Mouse (Mus musculus) MEL (cell line): ENCODE results near the gene Myd88. TPM values are rescaled to one million over a fixed set of nuclear protein-coding genes. Genes with fewer than 3 reads are reported as not detected.

Experiments used
- DNase-seq: peaks from one replicate; pipeline ENCODE4 v3.0.0; 2011; ENCODE audit warnings: low read depth, low spot score
- H3K27ac ChIP-seq: 2 replicates; pipeline ENCODE4 v1.5.1; 2012; ENCODE audit warnings: low read depth, mild to moderate bottlenecking, control low read depth, low read length, moderate library complexity; ENCODE audit not compliant: control insufficient read depth
- H3K27me3 ChIP-seq, 2 experiments: fragments of 150-350 bp in 1 of 2; sonication (generic) in 1 of 2; 2 replicates each; pipeline ENCODE4 v1.6.1; 2012; ENCODE audit warnings: low read length in 2 of 2, mild to moderate bottlenecking in 2 of 2, improper control_type of control experiment in 1 of 2, moderate library complexity in 1 of 2; ENCODE audit not compliant: insufficient read depth in 2 of 2, control insufficient read depth in 1 of 2
- H3K36me3 ChIP-seq, 2 experiments: 2 replicates each; pipeline ENCODE4 v1.6.1; 2012 to 2014; ENCODE audit warnings: low read length in 2 of 2, improper control_type of control experiment in 1 of 2, inconsistent platforms in 1 of 2, mild to moderate bottlenecking in 1 of 2; ENCODE audit not compliant: insufficient read depth in 2 of 2, control insufficient read depth in 1 of 2
- H3K4me1 ChIP-seq, 2 experiments: fragments of 150-350 bp in 1 of 2; sonication (generic) in 1 of 2; 2 replicates each; pipeline ENCODE4 v1.6.1; 2012; ENCODE audit warnings: low read length in 2 of 2, improper control_type of control experiment in 1 of 2, mild to moderate bottlenecking in 1 of 2; ENCODE audit not compliant: insufficient read depth in 2 of 2, control insufficient read depth in 1 of 2
- H3K4me3 ChIP-seq, 2 experiments: fragments of 150-350 bp in 1 of 2; sonication (generic) in 1 of 2; 2 replicates each; pipeline ENCODE4 v1.5.1; 2012; ENCODE audit warnings: low read depth in 2 of 2, low read length in 2 of 2, mild to moderate bottlenecking in 2 of 2, moderate library complexity in 2 of 2, control low read depth in 1 of 2, improper control_type of control experiment in 1 of 2; ENCODE audit not compliant: control insufficient read depth in 1 of 2, insufficient read depth in 1 of 2
- H3K79me2 ChIP-seq: 2 replicates; pipeline ENCODE4 v1.6.1; 2012; ENCODE audit warnings: mild to moderate bottlenecking, low read length, moderate library complexity; ENCODE audit not compliant: control insufficient read depth, poor library complexity, insufficient read depth
- H3K9ac ChIP-seq: 2 replicates; pipeline ENCODE4 v1.6.1; 2012; ENCODE audit warnings: low read depth, mild to moderate bottlenecking, control low read depth, low read length, moderate library complexity; ENCODE audit not compliant: control insufficient read depth, poor library complexity, severe bottlenecking
- H3K9me3 ChIP-seq: fragments of 150-350 bp; sonication (generic); replicated peaks from 2 replicates; pipeline ENCODE4 v1.6.1; 2012; ENCODE audit warnings: mild to moderate bottlenecking, low read length, improper control_type of control experiment, moderate library complexity; ENCODE audit not compliant: insufficient read depth
- CHD1 ChIP-seq: IDR thresholded peaks from 2 replicates; pipeline ENCODE4 v1.6.1; 2012; ENCODE audit warnings: low read depth, mild to moderate bottlenecking, inconsistent platforms, low read length, improper control_type of control experiment
- CTCF ChIP-seq, 3 experiments: IDR thresholded peaks in 2 of 3; conservative IDR thresholded peaks in 1 of 3; 2 replicates each; pipeline ENCODE4 v1.5.1; 2011 to 2012; ENCODE audit warnings: low read length in 3 of 3, low read depth in 2 of 3, mild to moderate bottlenecking in 2 of 3, improper control_type of control experiment in 1 of 3, inconsistent platforms in 1 of 3, mixed read lengths in 1 of 3, moderate library complexity in 1 of 3; ENCODE audit not compliant: control insufficient read depth in 1 of 3, insufficient read depth in 1 of 3, poor library complexity in 1 of 3, severe bottlenecking in 1 of 3
- E2F4 ChIP-seq: IDR thresholded peaks from 2 replicates; pipeline ENCODE4 v1.6.1; 2011; ENCODE audit warnings: low read depth, low read length, improper control_type of control experiment, borderline replicate concordance
- ELF1 ChIP-seq: IDR thresholded peaks from 2 replicates; pipeline ENCODE4 v1.6.1; 2014; ENCODE audit warnings: low read depth, mild to moderate bottlenecking, inconsistent platforms, low read length, improper control_type of control experiment, moderate library complexity
- EP300 ChIP-seq, 2 experiments: IDR thresholded peaks; 2 replicates each; pipeline ENCODE4 v1.6.1; 2011; ENCODE audit warnings: improper control_type of control experiment in 2 of 2, low read length in 2 of 2, low read depth in 1 of 2, mild to moderate bottlenecking in 1 of 2
- ETS1 ChIP-seq: IDR thresholded peaks from 2 replicates; pipeline ENCODE4 v1.6.1; 2012; ENCODE audit warnings: low read depth, mild to moderate bottlenecking, inconsistent platforms, low read length, improper control_type of control experiment, moderate library complexity
- GABPA ChIP-seq: IDR thresholded peaks from 2 replicates; pipeline ENCODE4 v1.6.1; 2012; ENCODE audit warnings: low read depth, mild to moderate bottlenecking, inconsistent platforms, low read length, improper control_type of control experiment, moderate library complexity
- JUND ChIP-seq: IDR thresholded peaks from 2 replicates; pipeline ENCODE4 v1.6.1; 2011; ENCODE audit warnings: low read depth, mild to moderate bottlenecking, improper control_type of control experiment, low read length
- KAT2A ChIP-seq: conservative IDR thresholded peaks from 2 replicates; pipeline ENCODE4 v1.6.1; 2012; ENCODE audit warnings: low read depth, low read length, improper control_type of control experiment, inconsistent platforms
- MAFK ChIP-seq: IDR thresholded peaks from 2 replicates; pipeline ENCODE4 v1.6.1; 2011; ENCODE audit warnings: low read depth, mild to moderate bottlenecking, low read length, improper control_type of control experiment, borderline replicate concordance
- MAX ChIP-seq: IDR thresholded peaks from 2 replicates; pipeline ENCODE4 v1.6.1; 2011; ENCODE audit warnings: low read length, improper control_type of control experiment
- MAZ ChIP-seq: IDR thresholded peaks from 2 replicates; pipeline ENCODE4 v1.6.1; 2012; ENCODE audit warnings: low read depth, mild to moderate bottlenecking, inconsistent platforms, low read length, improper control_type of control experiment
- MEF2A ChIP-seq: IDR thresholded peaks from 2 replicates; pipeline ENCODE4 v1.6.1; 2014; ENCODE audit warnings: low read depth, mild to moderate bottlenecking, inconsistent platforms, low read length, improper control_type of control experiment; ENCODE audit not compliant: poor library complexity, insufficient replicate concordance, severe bottlenecking; ENCODE audit errors: extremely low read depth
- MXI1 ChIP-seq: IDR thresholded peaks from 2 replicates; pipeline ENCODE4 v1.6.1; 2011; ENCODE audit warnings: mild to moderate bottlenecking, low read depth, low read length, improper control_type of control experiment
- MYB ChIP-seq: IDR thresholded peaks from 2 replicates; pipeline ENCODE4 v1.6.1; 2011; ENCODE audit warnings: mild to moderate bottlenecking, low read depth, low read length, improper control_type of control experiment
- NRF1 ChIP-seq: IDR thresholded peaks from 2 replicates; pipeline ENCODE4 v1.6.1; 2014; ENCODE audit warnings: low read depth, mild to moderate bottlenecking, inconsistent platforms, low read length, improper control_type of control experiment, moderate library complexity; ENCODE audit not compliant: poor library complexity, insufficient read depth, severe bottlenecking
- POLR2AphosphoS2 ChIP-seq: IDR thresholded peaks from 2 replicates; pipeline ENCODE4 v1.6.1; 2011; ENCODE audit warnings: low read length, improper control_type of control experiment
- POLR2AphosphoS5 ChIP-seq: IDR thresholded peaks from 2 replicates; pipeline ENCODE4 v1.6.1; 2012; ENCODE audit warnings: low read depth, borderline replicate concordance, mild to moderate bottlenecking, inconsistent platforms, low read length, moderate library complexity, mixed read lengths
- RAD21 ChIP-seq: IDR thresholded peaks from 2 replicates; pipeline ENCODE4 v1.6.1; 2011; ENCODE audit warnings: mild to moderate bottlenecking, low read depth, low read length, improper control_type of control experiment
- RCOR1 ChIP-seq: IDR thresholded peaks from 2 replicates; pipeline ENCODE4 v1.6.1; 2012; ENCODE audit warnings: low read depth, mild to moderate bottlenecking, inconsistent platforms, low read length, improper control_type of control experiment
- SIN3A ChIP-seq: IDR thresholded peaks from 2 replicates; pipeline ENCODE4 v1.6.1; 2012; ENCODE audit warnings: low read length, improper control_type of control experiment, inconsistent platforms
- TAL1 ChIP-seq: IDR thresholded peaks from 2 replicates; pipeline ENCODE4 v1.6.1; 2012; ENCODE audit warnings: mild to moderate bottlenecking, inconsistent platforms, low read length, moderate library complexity, mixed read lengths
- TBP ChIP-seq: IDR thresholded peaks from 2 replicates; pipeline ENCODE4 v1.8.0; 2011; ENCODE audit warnings: low read depth, low read length, improper control_type of control experiment
- UBTF ChIP-seq: IDR thresholded peaks from 2 replicates; pipeline ENCODE4 v1.6.1; 2012; ENCODE audit warnings: low read depth, mild to moderate bottlenecking, inconsistent platforms, low read length, improper control_type of control experiment, moderate library complexity, borderline replicate concordance; ENCODE audit not compliant: insufficient read depth
- USF1 ChIP-seq: IDR thresholded peaks from 2 replicates; pipeline ENCODE4 v1.6.1; 2014; ENCODE audit warnings: low read depth, mild to moderate bottlenecking, inconsistent platforms, low read length, improper control_type of control experiment, moderate library complexity
- ZKSCAN1 ChIP-seq: IDR thresholded peaks from 2 replicates; pipeline ENCODE4 v1.6.1; 2012; ENCODE audit warnings: low read depth, mild to moderate bottlenecking, inconsistent platforms, low read length, improper control_type of control experiment, moderate library complexity
- ZMIZ1 ChIP-seq: IDR thresholded peaks from 2 replicates; pipeline ENCODE4 v1.6.1; 2012; ENCODE audit warnings: low read depth, mild to moderate bottlenecking, inconsistent platforms, low read length, improper control_type of control experiment, moderate library complexity
- ZNF384 ChIP-seq: IDR thresholded peaks from 2 replicates; pipeline ENCODE4 v1.6.1; 2012; ENCODE audit warnings: low read depth, mild to moderate bottlenecking, inconsistent platforms, low read length, improper control_type of control experiment
- polyA plus RNA-seq, 2 experiments: library from polyadenylated mRNA; stranded (reverse) in 1 of 2; unstranded in 1 of 2; fragments of >175 nt in 1 of 2; fragments of >200 nt in 1 of 2; gene quantifications; 2 replicates each; pipeline versions ENCODE4 v1.2.1 to v1.2.4; 2012; ENCODE audit warnings: low replicate concordance in 2 of 2, low read depth in 1 of 2; ENCODE audit not compliant: insufficient read length in 2 of 2, insufficient read depth in 1 of 2, missing spikeins in 1 of 2
- total RNA-seq: library from RNA; depleted of rRNA; stranded (reverse); fragments of 300-350 nt; gene quantifications from 2 replicates; pipeline ENCODE4 v1.2.3, GENCODE M21; 2012

Gene Myd88
- total and polyA plus RNA-seq, 3 experiments, result 20.7 to 39.7 TPM; not detected in 1

GRCm38 (mm10) chr9:119318891-119319290, 22.3 kb downstream of the Myd88 start:
- Histone ChIP-seq H3K27ac (no peak overlapping the region), H3K79me2 (peaks cover 65% of the 10 kb centered on the region), H3K9me3 (no peaks in the 10 kb centered on the region), H3K36me3 (peaks cover 0 to 11% of the 10 kb centered on the region in 2 experiments; a peak in 2 of 4 replicates), H3K4me3 (no peak overlapping the region), H3K4me1 (peaks cover under 1 to 6% of the 10 kb centered on the region in 2 experiments), H3K27me3 (no peaks in the 10 kb centered on the region), H3K9ac (no peak overlapping the region)
- TF ChIP-seq POLR2AphosphoS5 (no peak), MXI1 (no peak), UBTF (no peak), KAT2A (no peak), RCOR1 (no peak), POLR2AphosphoS2 (no peak), ETS1 (no peak), EP300 (IDR thresholded peaks at IDR 0.05; ENCODE audit: low read depth in 1 of 2, low read length in 2 of 2) (no peak), MAZ (no peak), SIN3A (no peak), TAL1 (no peak), ZNF384 (no peak), NRF1 (no peak), JUND (no peak), ELF1 (no peak), MEF2A (no peak), GABPA (no peak), MAX (no peak), E2F4 (no peak)
- DNase-seq, result no peak

DNA sequence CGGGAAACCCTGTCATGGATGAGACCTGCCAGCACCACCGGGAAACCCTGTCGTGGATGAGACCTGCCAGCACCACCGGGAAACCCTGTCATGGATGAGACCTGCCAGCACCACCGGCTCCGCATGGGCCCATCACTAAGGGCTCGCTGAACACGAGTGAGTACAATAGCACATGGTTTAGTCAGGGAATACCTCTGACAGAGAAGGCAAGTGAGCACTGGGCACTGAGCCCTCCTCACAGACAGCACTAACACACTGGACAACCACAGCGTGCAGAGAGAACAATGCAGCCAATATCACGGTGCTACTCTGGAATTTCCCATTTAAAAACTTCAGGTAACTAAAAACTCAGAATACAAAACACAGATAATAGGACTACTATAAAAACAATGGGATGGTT, 28.1 kb downstream of the Myd88 start:
- no peak overlapping the region for H3K9ac ChIP-seq
- no peak overlapping the region for H3K27ac ChIP-seq
- no peaks in the 10 kb centered on the region for H3K9me3 ChIP-seq
- peaks cover 0 to 4% of the 10 kb centered on the region in 2 experiments; a peak in 3 of 4 replicates for H3K36me3 ChIP-seq
- no peak for TF ChIP-seq MYB
- TF ChIP-seq UBTF, result no peak
- no peak for TF ChIP-seq E2F4
- no peak for TF ChIP-seq CHD1
- no peak for TF ChIP-seq TBP
- no peak for TF ChIP-seq MAX
- no peak for TF ChIP-seq ELF1
- TF ChIP-seq GABPA, result no peak
- TF ChIP-seq ZMIZ1, result no peak
- no peak for TF ChIP-seq RAD21
- TF ChIP-seq ZKSCAN1, result no peak
- TF ChIP-seq MAFK, result no peak
- no peak for TF ChIP-seq MEF2A
- no peak for TF ChIP-seq USF1
- TF ChIP-seq CTCF (IDR thresholded peaks at IDR 0.05 in 2 of 3, conservative IDR thresholded peaks at IDR 0.05 in 1 of 3; ENCODE audit: control insufficient read depth in 1 of 3, insufficient read depth in 1 of 3, low read depth in 2 of 3, low read length in 3 of 3, poor library complexity in 1 of 3, severe bottlenecking in 1 of 3), result no peak
- TF ChIP-seq RCOR1, result no peak
- no peak overlapping the region for H3K4me3 ChIP-seq
- H3K4me1 ChIP-seq, result no peaks in the 10 kb centered on the region; a peak in 1 of 4 replicates
- peaks cover 51% of the 10 kb centered on the region for H3K79me2 ChIP-seq
- no peaks in the 10 kb centered on the region for H3K27me3 ChIP-seq
- no peak for DNase-seq
